Mouse (Mus musculus) hindbrain, embryonic 13.5 days (tissue): ENCODE measurements around the gene Rnf128. TPM values are rescaled to one million over a fixed set of nuclear protein-coding genes. Genes with fewer than 3 reads are reported as not detected.

Experiments used
- ATAC-seq: fragments of 200-750 bp; cut with Nextera tagmentation; 2 replicates; pipeline ENCODE4 v1.8.0; 2017; ENCODE audit warnings: moderate TSS enrichment; ENCODE audit not compliant: low FRiP score
- H3K27ac ChIP-seq: fragments of 300-500 bp; sonication (generic); 2 replicates; pipeline ENCODE4 v1.5.1; 2015; ENCODE audit warnings: inconsistent platforms, mild to moderate bottlenecking, moderate library complexity
- H3K27me3 ChIP-seq: fragments of 300-500 bp; sonication (generic); 2 replicates; pipeline ENCODE4 v1.6.1; 2015; ENCODE audit warnings: mild to moderate bottlenecking, inconsistent platforms
- H3K36me3 ChIP-seq: fragments of 300-500 bp; sonication (generic); 2 replicates; pipeline ENCODE4 v1.6.1; 2015; ENCODE audit warnings: mild to moderate bottlenecking, inconsistent platforms
- H3K4me1 ChIP-seq: fragments of 300-500 bp; sonication (generic); replicated peaks from 2 replicates; pipeline ENCODE4 v1.6.1; 2015; ENCODE audit warnings: inconsistent platforms
- H3K4me2 ChIP-seq: fragments of 300-500 bp; sonication (generic); 2 replicates; pipeline ENCODE4 v1.6.1; 2015; ENCODE audit warnings: inconsistent platforms, mild to moderate bottlenecking, moderate library complexity
- H3K4me3 ChIP-seq: fragments of 300-500 bp; sonication (generic); 2 replicates; pipeline ENCODE4 v1.5.1; 2015; ENCODE audit warnings: mild to moderate bottlenecking, inconsistent platforms
- H3K9ac ChIP-seq: fragments of 300-500 bp; sonication (generic); 2 replicates; pipeline ENCODE4 v1.6.1; 2015; ENCODE audit warnings: mild to moderate bottlenecking, inconsistent platforms
- H3K9me3 ChIP-seq: fragments of 300-500 bp; sonication (generic); 2 replicates; pipeline ENCODE4 v1.6.1; 2016; ENCODE audit warnings: inconsistent platforms
- WGBS: fragments of 180-500 bp; shearing (Covaris S2); methylation state at CpG from one replicate; pipeline ENCODE4 v1.1.7; 2015; 5-methylcytosine and 5-hydroxymethylcytosine counted together
- polyA plus RNA-seq: library from polyadenylated mRNA; unstranded; fragments of >200 nt; fragmentation: Nextera tagmentation; extraction: Ambion mirVana; gene quantifications from 2 replicates; pipeline ENCODE4 v1.2.1, GENCODE M21; 2015

Gene Rnf128
- polyA plus RNA-seq, 1 experiment from 2014 or later: 2.1 TPM

DNA sequence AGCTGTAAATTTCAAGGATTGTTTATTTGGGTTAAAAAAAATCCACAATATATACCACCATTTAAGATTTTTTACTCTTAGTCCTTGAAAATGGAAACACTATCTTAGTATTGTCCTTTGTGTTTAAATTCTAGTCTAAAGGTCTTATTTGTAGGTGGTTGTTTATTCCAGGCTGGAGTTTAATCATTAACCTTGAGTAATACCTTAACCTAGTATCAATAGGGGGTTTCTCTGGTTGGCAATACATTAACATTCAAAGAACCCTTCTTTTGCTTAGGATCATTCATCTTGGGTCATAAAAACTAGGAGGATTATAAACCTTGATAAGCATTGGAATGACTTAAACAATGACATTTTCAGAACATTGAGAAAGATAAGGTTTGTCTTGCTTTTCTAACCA, 77.3 kb downstream of the Rnf128 start:
- ATAC-seq: no peak
- Histone ChIP-seq H3K27me3 (0 out of 2 replicates have a peak, but pooled peaks cover 5% of the 10 kb centered on the region), H3K4me1 (no peaks in the 10 kb centered on the region), H3K36me3 (no peaks in the 10 kb centered on the region), H3K9me3 (no peaks in the 10 kb centered on the region), H3K4me3 (no peak overlapping the region), H3K27ac (no peak overlapping the region), H3K4me2 (no peak overlapping the region), H3K9ac (no peak overlapping the region)

DNA sequence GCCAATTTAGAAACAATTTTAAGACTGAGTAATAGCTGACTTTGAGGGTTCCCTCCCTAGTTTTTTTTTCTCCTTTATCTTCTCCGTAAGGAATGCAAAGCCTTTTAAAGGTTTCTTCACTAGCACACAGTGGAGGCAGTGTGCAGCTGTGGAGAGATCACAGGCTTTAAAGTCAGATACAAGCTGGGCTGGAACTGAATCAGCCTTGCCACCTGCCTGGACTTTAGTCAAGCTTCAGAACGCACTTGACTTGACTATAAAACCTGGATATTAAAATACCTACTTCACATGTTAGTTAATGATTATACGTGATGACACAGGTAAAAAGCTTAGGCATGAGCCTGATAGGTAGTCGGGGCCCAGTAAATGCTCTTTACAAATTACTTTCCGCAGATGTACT, 89.1 kb downstream of the Rnf128 start:
- Histone ChIP-seq H3K4me1 (no peaks in the 10 kb centered on the region), H3K9me3 (no peaks in the 10 kb centered on the region), H3K36me3 (no peaks in the 10 kb centered on the region), H3K4me2 (no peak overlapping the region), H3K9ac (no peak overlapping the region), H3K27ac (no peak overlapping the region), H3K4me3 (no peak overlapping the region), H3K27me3 (0 out of 2 replicates have a peak, but pooled peaks cover 4% of the 10 kb centered on the region)
- ATAC-seq: no peak
- 80% methylated on average over 5 of the region's 5 CpGs for WGBS

DNA sequence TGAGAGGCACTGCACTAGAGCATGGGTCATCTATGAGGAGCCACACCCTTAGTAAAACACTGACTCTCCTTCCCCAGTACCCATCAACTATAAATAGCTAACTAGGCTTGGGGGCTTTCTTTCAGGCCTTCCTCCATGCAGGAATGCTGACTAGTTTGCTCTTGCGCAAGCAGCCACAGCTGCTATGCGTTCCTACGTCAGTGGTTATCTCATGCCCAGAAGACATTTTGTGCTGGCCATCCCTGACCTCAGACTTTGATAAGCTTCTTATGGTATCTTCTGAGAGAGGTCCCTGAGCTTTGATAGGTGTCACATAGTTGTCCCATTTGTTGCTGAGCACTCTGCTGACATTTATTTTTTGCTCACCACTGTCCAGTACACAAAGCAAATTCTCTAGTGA, 90.2 kb downstream of the Rnf128 start:
- Histone ChIP-seq H3K9me3 (no peaks in the 10 kb centered on the region), H3K4me3 (no peak overlapping the region), H3K9ac (no peak overlapping the region), H3K27me3 (0 out of 2 replicates have a peak, but pooled peaks cover 4% of the 10 kb centered on the region), H3K4me2 (no peak overlapping the region), H3K4me1 (no peaks in the 10 kb centered on the region), H3K27ac (no peak overlapping the region), H3K36me3 (no peaks in the 10 kb centered on the region)
- 99% methylated on average over 3 of the region's 3 CpGs for WGBS
- ATAC-seq: no peak

- Histone ChIP-seq H3K27ac (no peak overlapping the region), H3K4me1 (no peaks in the 10 kb centered on the region), H3K9ac (no peak overlapping the region), H3K4me2 (no peak overlapping the region), H3K27me3 (0 out of 2 replicates have a peak, but pooled peaks cover 4% of the 10 kb centered on the region), H3K4me3 (no peak overlapping the region), H3K9me3 (no peaks in the 10 kb centered on the region), H3K36me3 (no peaks in the 10 kb centered on the region)
- WGBS: 87% methylated on average over 5 of the region's 5 CpGs
- no peak for ATAC-seq
These were observed 91.4 kb downstream of the Rnf128 start for GRCm38 (mm10) chrX:139654350-139655063.

DNA sequence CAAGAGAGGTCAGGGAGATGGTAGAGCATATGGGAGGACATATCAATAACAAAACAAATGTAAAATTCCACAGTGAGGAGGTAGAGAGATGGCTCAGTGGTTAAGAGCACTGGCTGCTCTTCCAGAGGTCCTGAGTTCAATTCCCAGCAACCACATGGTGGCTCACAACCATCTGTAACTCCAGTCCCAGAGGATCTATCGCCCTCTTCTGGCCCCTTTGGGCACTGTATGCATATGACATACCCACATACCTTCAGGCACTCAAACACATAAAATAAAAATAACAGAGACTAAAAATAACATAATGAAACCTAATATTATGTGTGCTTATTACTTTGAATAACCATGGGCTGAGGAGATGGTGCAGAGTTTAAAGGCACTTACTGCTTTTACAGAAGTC, 99.0 kb downstream of the Rnf128 start:
- Histone ChIP-seq H3K4me1 (no peaks in the 10 kb centered on the region), H3K4me2 (no peak overlapping the region), H3K27ac (no peak overlapping the region), H3K9me3 (no peaks in the 10 kb centered on the region), H3K9ac (no peak overlapping the region), H3K36me3 (no peaks in the 10 kb centered on the region), H3K27me3 (no peaks in the 10 kb centered on the region), H3K4me3 (no peak overlapping the region)
- WGBS: 56% methylated on average over 1 of the region's 1 CpGs
- no peak for ATAC-seq

- no peak overlapping the region for H3K4me3 ChIP-seq
- 82% methylated on average over 2 of the region's 2 CpGs for WGBS
- 0 out of 2 replicates have a peak, but pooled peaks cover 2% of the 10 kb centered on the region for H3K27me3 ChIP-seq
- no peaks in the 10 kb centered on the region for H3K36me3 ChIP-seq
- no peak overlapping the region for H3K27ac ChIP-seq
- no peak for ATAC-seq
- H3K9ac ChIP-seq: no peak overlapping the region
- no peaks in the 10 kb centered on the region for H3K4me1 ChIP-seq
- no peak overlapping the region for H3K4me2 ChIP-seq
- H3K9me3 ChIP-seq: no peaks in the 10 kb centered on the region
These were observed 102.7 kb downstream of the Rnf128 start for GRCm38 (mm10) chrX:139665829-139666228.

DNA sequence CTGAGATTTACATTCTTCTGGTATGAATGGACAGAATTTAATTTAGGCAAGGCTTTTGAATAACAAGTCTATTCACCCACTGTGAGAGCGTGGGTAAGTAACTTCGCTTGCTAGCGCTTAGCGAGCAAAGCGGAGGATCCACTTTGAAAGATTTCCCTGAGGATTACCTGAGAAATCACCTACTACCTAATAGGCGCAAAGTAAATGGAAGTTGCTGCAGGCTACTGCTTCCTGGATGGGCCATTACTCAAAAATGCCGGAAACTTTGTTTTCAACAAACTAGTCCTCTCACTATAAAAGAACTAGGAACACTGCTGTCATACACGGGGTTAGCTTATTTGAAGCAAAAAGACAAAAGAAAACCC, 121.3 kb downstream of the Rnf128 start:
- peak overlapping the region; percentile 67 for H3K4me2 ChIP-seq
- no peak; the same call in 1 of the 2 replicates for ATAC-seq
- peak overlapping the region; percentile 48 for H3K4me3 ChIP-seq
- H3K36me3 ChIP-seq: no peaks in the 10 kb centered on the region
- H3K27ac ChIP-seq: no peak overlapping the region
- no peaks in the 10 kb centered on the region for H3K4me1 ChIP-seq
- H3K9me3 ChIP-seq: no peaks in the 10 kb centered on the region
- WGBS: 27% methylated on average over 8 of the region's 8 CpGs
- H3K27me3 ChIP-seq: peaks cover 10% of the 10 kb centered on the region
- H3K9ac ChIP-seq: no peak overlapping the region

- Histone ChIP-seq H3K27ac (no peak within 1 kb of the TSS), H3K9me3 (no peaks in the 10 kb centered on the region), H3K27me3 (peaks cover 10% of the 10 kb centered on the region), H3K9ac (peak within 1 kb of the TSS; percentile 56), H3K4me1 (no peaks in the 10 kb centered on the region), H3K4me3 (peak within 1 kb of the TSS; percentile 48), H3K4me2 (peak within 1 kb of the TSS; percentile 67), H3K36me3 (no peaks in the 10 kb centered on the region)
- peak; percentile 100 for ATAC-seq
- 14% methylated on average over 43 of the region's 43 CpGs for WGBS
These were observed 121.9 kb downstream of the Rnf128 start, which contains the start of gene Tbc1d8b for GRCm38 (mm10) chrX:139684775-139685695. Gene Tbc1d8b (plus strand): TSS chrX:139684996.

GRCm38 (mm10) chrX:139714381-139714780, 151.3 kb downstream of the Rnf128 start, which contains the start of gene Gm15013:
Gene Gm15013 (minus strand): TSS chrX:139714481.
- Histone ChIP-seq H3K27me3 (no peaks in the 10 kb centered on the region), H3K36me3 (no peaks in the 10 kb centered on the region), H3K4me1 (no peaks in the 10 kb centered on the region), H3K9me3 (no peaks in the 10 kb centered on the region), H3K4me3 (no peak within 1 kb of the TSS), H3K27ac (no peak within 1 kb of the TSS), H3K4me2 (no peak within 1 kb of the TSS), H3K9ac (no peak within 1 kb of the TSS)
- ATAC-seq: no peak
- WGBS: 97% methylated on average over 8 of the region's 8 CpGs

DNA sequence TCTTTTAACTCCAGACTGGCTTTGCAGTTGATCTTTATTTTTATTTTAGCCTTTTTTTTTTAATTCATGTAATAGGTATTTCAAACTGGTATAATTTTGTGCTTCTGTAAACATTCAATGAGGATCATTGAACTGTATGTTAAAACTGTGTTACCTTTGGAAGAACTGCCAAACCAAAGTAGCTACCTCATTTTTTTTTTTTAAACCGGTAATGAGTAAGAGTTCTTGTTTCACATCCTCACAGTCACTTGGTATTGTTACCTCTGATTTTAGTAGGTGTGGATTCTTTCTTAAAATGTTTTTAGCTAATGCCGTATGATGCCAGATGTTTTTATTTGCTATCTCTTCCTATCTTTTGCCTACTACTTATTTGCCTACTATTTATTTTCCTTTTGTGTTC, 159.2 kb downstream of the Rnf128 start:
- no peaks in the 10 kb centered on the region for H3K36me3 ChIP-seq
- no peak overlapping the region for H3K27ac ChIP-seq
- 93% methylated on average over 2 of the region's 2 CpGs for WGBS
- no peak for ATAC-seq
- H3K4me2 ChIP-seq: no peak overlapping the region
- H3K9me3 ChIP-seq: no peaks in the 10 kb centered on the region
- H3K4me1 ChIP-seq: no peaks in the 10 kb centered on the region
- H3K27me3 ChIP-seq: 0 out of 2 replicates have a peak, but pooled peaks cover 5% of the 10 kb centered on the region
- H3K4me3 ChIP-seq: no peak overlapping the region
- H3K9ac ChIP-seq: no peak overlapping the region
